Mouse (Mus musculus) cortical plate, adult 2 months (tissue): Measurements from ENCODE around the gene Aldoc. TPM values are rescaled to one million over a fixed set of nuclear protein-coding genes. Genes with fewer than 3 reads are reported as not detected.
A peak's percentile ranks its signal among the peaks of the same experiment; 100 is the strongest.

ENCODE experiments used
- H3K27ac ChIP-seq: fragments of 200-500 bp; 2 replicates; pipeline ENCODE4 v1.5.1; 2012; ENCODE audit warnings: low read length, control low read depth, inconsistent platforms; ENCODE audit not compliant: insufficient read depth
- H3K4me1 ChIP-seq: fragments of 200-500 bp; 2 replicates; pipeline ENCODE4 v1.6.1; 2011; ENCODE audit warnings: low read length; ENCODE audit not compliant: control insufficient read depth, insufficient read depth
- H3K4me3 ChIP-seq: fragments of 200-500 bp; 2 replicates; pipeline ENCODE4 v1.5.1; 2011; ENCODE audit warnings: mild to moderate bottlenecking, low read length, control low read depth; ENCODE audit not compliant: insufficient read depth
- CTCF ChIP-seq: fragments of 200-500 bp; IDR thresholded peaks from 2 replicates; pipeline ENCODE4 v1.5.1; 2011; ENCODE audit warnings: mild to moderate bottlenecking, control low read depth, low read length; ENCODE audit not compliant: insufficient read depth; ENCODE audit errors: extremely low read depth
- POLR2A ChIP-seq: fragments of 200-500 bp; IDR thresholded peaks from 2 replicates; pipeline ENCODE4 v1.6.1; 2011; ENCODE audit warnings: mild to moderate bottlenecking, low read length, control low read depth; ENCODE audit not compliant: insufficient read depth; ENCODE audit errors: extremely low read depth
- polyA plus RNA-seq: library from polyadenylated mRNA; depleted of rRNA; stranded (reverse); fragments of >200 nt; gene quantifications from 2 replicates; pipeline ENCODE4 v1.2.3, GENCODE M21; 2012

Gene Aldoc
- polyA plus RNA-seq, 1 experiment: 1,659 TPM

DNA sequence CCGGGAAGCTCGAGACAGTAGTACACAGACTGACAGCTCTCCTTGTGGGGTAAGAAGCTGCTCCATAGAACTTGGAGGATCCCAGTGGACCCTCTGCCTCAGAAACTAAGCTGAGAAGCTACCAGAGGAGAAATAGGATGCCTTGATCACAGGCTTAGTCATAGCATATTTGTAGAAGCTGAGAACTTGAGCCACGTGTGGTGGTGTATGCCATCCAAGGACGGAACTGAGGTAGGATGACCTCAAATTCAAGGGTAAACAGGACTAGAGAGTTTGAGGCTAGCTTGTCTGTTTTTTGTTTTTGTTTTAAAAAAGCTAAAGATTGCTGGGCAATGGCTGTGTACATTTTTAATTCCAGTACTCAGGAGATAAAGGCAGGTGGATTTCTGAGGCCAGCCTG, 17.5 kb upstream of the Aldoc start:
- Histone ChIP-seq H3K4me1 (no peaks in the 10 kb centered on the region), H3K27ac (no peak overlapping the region), H3K4me3 (no peak overlapping the region)
- TF ChIP-seq CTCF (no peak), POLR2A (no peak)

DNA sequence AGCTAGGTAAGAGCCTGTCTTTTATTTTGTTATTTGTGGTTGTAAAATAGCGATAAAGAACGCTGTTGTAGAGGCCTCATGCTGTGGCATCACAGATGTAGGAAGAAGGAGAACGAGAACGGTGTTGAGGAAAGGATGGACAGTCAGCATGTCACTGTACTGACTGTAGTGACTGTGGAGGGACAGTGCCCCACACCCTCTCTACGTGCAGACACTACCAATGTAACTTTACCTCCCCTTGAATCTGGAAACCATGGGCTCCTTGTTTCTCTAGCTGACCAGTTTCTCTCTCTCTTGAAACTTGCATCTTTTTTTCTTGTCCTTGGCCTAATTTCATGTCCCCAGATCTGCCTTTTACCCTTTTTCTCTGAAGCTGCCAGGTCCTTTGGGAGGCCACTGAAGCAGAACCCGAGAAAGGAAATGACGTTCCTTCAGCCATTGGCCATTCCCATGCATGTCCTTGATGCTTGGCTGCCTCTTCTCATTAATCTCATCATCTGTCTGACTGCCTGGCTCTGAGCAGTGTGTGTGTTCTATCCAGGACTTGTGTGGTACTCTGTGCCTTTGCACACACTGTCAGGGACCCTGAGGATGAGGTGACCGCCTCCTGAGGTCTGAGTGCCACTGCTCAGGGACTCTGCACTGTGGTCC, 11.8 kb upstream of the Aldoc start:
- Histone ChIP-seq H3K4me1 (no peaks in the 10 kb centered on the region), H3K27ac (no peak overlapping the region), H3K4me3 (no peak overlapping the region)
- TF ChIP-seq POLR2A: no peak
- no peak for TF ChIP-seq CTCF

DNA sequence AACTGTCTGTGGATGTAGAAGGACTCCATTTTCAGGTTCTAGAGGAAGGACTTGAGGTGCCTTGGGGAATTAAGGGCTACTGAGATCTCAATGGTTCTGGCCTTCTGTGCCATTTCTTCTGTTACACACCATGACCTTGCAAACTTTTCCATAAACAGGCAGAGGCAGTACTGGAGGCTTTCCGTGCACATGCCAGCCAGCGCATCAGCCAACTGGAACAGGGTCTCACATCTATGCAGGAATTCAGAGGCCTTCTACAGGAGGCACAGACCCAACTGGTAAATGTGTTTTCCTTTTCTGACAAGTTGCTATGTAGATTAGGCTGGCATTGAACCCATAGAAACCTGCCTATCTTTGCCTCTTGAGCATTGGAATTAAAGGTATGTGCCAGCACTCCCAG, 9.1 kb upstream of the Aldoc start:
- Histone ChIP-seq H3K4me3 (no peak overlapping the region), H3K27ac (no peak overlapping the region)
- TF ChIP-seq CTCF (no peak), POLR2A (no peak)

DNA sequence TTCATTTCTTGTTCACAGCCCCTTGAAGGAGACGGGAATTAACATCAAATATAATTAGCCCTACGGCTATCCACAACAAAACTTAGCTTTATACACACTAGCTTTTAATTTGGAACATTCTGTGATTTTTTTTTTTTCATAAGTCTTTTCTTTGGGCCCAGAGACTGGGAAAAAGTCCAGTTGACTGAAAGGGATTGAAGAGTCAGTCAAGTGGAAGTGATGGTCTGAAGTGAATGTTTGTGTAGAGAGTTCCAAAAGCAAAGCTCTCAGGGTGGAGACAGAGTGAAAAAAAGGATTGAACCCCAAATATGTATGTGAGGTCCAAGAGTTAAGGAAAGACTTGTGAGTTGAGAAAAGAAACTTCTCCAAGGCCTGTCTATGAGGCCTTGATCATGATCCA, 4.4 kb upstream of the Aldoc start:
- no peak overlapping the region for H3K4me3 ChIP-seq
- H3K27ac ChIP-seq: 0 out of 2 replicates have a peak overlapping the region, but pooled peaks have one; percentile 24
- 0 out of 2 replicates have a peak, but pooled peaks cover 1% of the 10 kb centered on the region for H3K4me1 ChIP-seq
- TF ChIP-seq POLR2A: no peak
- no peak for TF ChIP-seq CTCF

More for the DNA sequence above, 9.1 kb upstream of the Aldoc start:
- H3K4me1 ChIP-seq: 0 out of 2 replicates have a peak, but pooled peaks cover 1% of the 10 kb centered on the region

DNA sequence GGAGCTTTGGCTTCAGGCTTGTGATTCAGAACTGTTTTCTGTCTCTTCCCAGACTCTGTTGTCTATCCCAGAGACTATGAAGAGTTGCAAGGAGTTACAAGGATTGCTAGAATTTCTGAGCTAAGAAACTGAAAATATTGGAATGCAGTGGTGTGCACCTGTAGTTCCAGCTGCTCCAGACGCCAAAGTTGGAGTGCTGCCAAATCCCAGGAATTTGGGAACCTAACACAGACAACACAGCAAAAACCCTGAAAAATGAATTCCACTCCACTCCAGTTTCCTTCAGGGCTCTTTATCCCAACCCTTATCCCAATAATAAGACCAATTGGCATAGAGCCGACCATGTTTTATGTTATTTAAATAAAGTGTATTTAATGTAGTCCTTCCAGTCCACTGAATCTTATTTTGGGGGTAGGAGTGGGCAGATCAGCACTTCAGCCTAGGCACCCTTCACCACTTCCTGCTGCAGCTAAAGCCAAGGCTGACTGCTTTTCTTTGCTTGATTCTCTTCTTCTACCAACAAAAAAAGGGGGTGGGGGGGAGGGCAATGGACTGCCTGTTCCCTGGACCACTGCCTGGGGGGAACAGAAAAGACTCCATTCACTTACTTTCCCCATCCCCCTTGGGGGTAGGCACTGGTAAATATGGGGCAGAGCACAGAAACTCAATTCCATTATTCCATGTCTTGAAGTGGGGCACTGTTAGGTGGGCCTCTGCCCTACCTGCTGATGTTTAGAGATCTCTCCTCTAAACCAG, 514 bp upstream of the Aldoc start:
- TF ChIP-seq POLR2A (0 out of 2 replicates have a peak, but pooled peaks have one; percentile 6), CTCF (no peak)
- Histone ChIP-seq H3K27ac (0 out of 2 replicates have a peak overlapping the region, but pooled peaks have one; percentile 27), H3K4me3 (peak overlapping the region; percentile 36), H3K4me1 (0 out of 2 replicates have a peak, but pooled peaks cover 1% of the 10 kb centered on the region)

DNA sequence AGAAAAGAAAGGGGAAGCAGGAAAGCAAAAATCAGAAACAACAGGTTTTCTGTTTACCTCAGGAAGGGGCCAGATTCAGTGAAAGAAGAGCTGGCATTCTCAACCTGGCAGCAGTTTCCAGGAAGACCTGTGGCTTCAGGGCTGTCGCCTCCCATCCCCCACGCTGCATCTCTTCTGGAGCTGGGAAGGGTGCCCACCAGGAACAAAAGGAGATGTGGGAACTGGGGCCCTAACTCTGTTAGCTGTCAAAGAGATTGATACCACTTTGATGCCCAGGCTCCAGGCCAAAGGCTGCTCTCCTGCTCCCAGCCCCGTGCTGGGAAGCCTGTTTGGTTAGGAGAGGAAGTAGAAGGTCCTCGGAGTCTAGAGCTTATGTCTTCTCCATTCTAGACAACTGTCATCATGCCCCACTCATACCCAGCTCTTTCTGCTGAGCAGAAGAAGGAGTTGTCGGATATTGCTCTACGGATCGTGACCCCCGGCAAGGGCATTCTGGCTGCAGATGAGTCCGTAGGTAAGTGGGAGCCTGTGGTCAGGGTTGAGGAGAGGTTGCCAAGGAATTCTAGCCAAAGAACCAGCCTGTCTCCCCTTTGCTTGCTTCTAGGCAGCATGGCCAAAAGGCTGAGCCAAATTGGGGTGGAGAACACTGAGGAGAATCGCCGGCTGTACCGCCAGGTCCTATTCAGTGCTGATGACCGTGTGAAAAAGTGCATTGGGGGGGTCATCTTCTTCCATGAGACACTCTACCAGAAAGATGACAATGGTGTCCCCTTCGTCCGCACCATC, 1.4 kb downstream of the Aldoc start:
- Histone ChIP-seq H3K4me3 (peak overlapping the region; percentile 36), H3K4me1 (no peaks in the 10 kb centered on the region), H3K27ac (peak overlapping the region; percentile 74; the same call in 1 of the 2 replicates)
- TF ChIP-seq POLR2A (no peak), CTCF (no peak)

DNA sequence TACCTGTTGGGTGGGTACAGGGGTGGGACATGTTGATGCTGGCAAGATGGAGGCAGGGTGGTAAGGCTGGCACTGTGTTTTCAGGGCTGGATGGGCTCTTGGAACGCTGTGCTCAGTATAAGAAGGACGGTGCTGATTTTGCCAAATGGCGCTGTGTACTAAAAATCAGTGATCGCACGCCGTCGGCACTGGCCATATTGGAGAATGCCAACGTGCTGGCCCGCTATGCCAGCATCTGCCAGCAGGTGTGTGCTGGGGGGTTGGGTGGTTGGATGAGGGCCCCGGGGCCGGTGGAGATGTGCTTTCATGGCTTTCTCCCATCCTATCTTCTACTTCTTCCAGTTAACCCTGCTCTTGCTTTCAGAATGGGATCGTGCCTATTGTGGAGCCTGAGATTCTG, 2.2 kb downstream of the Aldoc start:
- Histone ChIP-seq H3K4me1 (0 out of 2 replicates have a peak, but pooled peaks cover 1% of the 10 kb centered on the region), H3K4me3 (peak overlapping the region; percentile 36), H3K27ac (peak overlapping the region; percentile 52; the same call in 1 of the 2 replicates)
- TF ChIP-seq POLR2A: no peak
- no peak for TF ChIP-seq CTCF

DNA sequence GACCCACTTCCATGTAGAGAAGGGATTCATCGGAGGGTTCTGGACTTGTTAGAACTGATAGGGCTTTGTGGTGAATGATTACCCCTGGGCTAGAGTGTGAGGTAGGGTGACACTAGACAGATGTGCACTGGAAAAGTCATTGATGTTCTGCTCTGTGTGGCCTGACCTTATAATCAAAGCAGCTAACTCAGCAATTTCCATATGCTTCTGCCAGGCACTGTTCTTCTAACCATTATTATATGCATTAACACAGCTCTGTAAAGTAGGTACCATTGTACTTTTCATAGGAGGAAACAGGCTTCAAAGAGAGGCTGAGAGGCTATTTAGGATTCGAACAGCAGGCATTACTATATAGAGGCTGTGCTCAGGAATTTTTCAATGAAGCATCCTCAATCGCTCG, 4.4 kb downstream of the Aldoc start:
- H3K4me1 ChIP-seq: 0 out of 2 replicates have a peak, but pooled peaks cover 1% of the 10 kb centered on the region
- H3K27ac ChIP-seq: no peak overlapping the region
- H3K4me3 ChIP-seq: no peak overlapping the region
- no peak for TF ChIP-seq CTCF
- no peak for TF ChIP-seq POLR2A
